Mouse (Mus musculus): ENCODE measurements around the gene Rpn2.

The Rpn2 gene

GRCm38 (mm10) chr2:157310963-157311637 lies 32.3 kb downstream of the Rpn2 start:
- no peak for DNase-seq (ENCODE audit: low read depth, low spot score)

- no peak for DNase-seq (ENCODE audit: low read depth, low spot score)
Observed at GRCm38 (mm10) chr2:157313718-157314117, 34.9 kb downstream of the Rpn2 start.

DNA sequence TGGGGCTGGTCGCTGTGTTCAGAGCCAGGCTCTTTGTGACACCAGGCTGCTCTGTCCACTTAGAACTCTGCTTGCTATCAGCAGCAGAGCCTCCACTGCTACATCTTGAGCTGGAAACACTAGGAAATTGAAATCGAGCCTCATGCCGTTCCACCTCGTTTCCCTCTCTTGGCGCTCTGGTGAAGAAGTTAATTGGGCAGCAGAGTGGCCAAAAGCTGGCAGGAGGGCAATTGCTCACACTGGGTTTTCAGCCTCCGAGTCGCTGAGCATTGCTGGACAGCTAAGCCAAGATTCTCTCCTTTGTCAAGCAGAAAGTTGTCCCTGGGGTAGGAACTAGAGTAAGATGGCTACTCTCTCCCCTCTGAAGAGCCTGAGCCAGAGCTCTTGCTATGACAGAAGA lies 35.5 kb downstream of the Rpn2 start:
- DNase-seq (ENCODE audit: low read depth, low spot score): no peak

GRCm38 (mm10) chr2:157315486-157315885 lies 36.7 kb downstream of the Rpn2 start:
- DNase-seq (ENCODE audit: low read depth, low spot score): no peak

DNA sequence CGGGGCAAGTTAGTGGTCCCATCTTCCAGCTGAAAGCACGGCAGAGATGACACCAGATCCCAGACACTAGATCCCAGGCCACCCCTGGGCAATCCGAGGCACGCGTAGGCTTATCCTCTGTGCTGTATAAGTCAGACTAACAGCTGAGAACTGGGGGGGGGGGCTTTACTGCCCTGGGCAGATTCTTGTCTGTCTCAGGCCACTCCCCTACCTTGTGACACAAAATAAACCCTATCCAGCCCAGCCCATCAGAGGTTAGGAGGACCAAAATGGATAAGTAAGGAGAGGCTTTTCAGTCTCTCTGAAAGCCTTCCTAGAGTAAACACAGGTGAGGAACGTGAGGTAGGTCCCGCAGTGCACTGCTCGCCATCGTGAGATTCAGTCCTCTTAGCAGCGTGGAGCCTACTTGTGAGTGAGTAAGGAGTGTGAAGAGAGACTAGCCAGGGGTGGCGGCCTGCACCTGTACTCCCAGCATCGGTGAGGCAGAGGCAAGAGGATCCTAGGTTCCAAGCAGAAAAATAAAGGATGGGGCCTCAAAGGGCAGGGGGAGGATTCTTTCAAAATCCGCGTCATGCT lies 37.6 kb downstream of the Rpn2 start:
- no peak for DNase-seq (ENCODE audit: low read depth, low spot score)

- DNase-seq (ENCODE audit: low read depth, low spot score): no peak
Observed at GRCm38 (mm10) chr2:157317220-157317619, 38.4 kb downstream of the Rpn2 start.

- DNase-seq (ENCODE audit: low read depth, low spot score): no peak
Observed at GRCm38 (mm10) chr2:157320135-157320534, 41.3 kb downstream of the Rpn2 start.

DNA sequence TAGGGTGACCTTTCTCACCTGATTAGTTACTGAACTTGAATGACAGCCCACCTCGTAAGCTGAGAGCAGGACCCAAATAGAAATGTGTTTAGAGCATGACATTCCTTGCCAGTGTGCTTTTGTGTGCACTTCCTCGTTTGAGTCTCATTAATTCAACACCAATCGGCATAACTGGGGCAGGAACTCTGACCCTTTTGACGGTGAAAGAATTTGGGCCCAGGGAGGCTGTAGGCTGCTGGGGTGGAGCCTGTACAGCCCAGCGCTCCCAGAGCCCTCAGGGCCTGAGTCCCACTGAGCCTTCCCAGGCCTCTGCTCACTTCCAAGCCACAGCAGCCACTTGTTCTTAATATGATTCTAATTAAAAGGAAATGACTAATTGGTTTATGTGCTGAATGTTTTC lies 42.1 kb downstream of the Rpn2 start:
- no peak for DNase-seq (ENCODE audit: low read depth, low spot score)

DNA sequence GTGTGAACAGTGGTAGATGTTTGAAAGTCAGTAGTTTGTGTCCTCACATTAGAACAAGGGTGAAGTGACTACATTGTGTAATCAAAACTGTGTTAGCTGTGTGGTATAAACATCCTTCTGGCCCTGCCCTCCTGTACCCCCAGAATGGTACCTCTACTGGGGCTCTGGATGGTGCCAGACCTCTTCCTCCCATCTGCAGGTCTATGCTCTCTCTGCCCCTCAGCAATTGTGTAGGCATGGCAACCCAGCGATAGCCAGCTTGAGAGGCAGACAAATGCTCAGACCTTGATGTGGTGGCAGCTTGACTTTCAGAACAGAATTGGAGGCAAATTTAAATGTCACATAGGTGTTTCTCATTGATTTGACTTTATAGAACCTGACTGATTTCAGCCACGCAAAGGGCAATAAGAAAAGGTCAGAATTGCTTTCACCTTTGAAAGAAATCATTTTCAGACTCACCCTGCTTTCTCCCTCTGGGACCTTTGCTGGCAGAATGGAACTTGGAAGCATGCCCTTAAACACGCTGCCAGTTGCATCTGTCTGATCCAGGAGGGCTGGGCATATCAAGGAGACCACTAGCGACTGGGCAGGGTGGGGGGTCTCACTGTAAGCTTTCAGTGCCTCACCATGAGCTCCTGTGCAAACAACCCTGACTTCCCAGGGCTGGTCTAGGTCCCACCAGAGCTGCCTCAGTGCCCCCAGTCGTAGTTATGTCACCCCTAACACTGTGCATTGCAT lies 43.4 kb downstream of the Rpn2 start:
- DNase-seq (ENCODE audit: low read depth, low spot score): no peak

- no peak for DNase-seq (ENCODE audit: low read depth, low spot score)
Observed at GRCm38 (mm10) chr2:157325238-157325637, 46.4 kb downstream of the Rpn2 start.

DNA sequence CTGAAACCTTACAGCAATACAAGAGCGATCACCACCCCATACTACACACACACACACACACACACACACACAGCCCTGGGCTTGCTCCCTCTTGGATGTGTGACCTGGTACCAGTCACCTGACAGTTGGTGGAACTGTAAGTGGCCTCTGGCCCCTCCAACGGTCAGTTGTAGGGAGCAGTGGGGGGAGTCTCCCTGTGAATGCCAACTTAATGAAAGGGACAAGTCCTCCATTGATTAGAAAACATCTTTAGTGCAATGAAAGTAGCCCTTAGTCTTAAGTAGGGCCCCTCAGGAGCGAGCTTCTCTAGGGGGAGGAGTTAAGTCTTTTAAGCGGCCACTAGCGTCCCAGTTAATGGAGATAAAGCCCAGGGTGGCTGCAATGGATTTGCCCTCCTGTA lies 49.3 kb downstream of the Rpn2 start:
- no peak for DNase-seq (ENCODE audit: low read depth, low spot score)

GRCm38 (mm10) chr2:157328570-157328969 lies 49.8 kb downstream of the Rpn2 start:
- DNase-seq (ENCODE audit: low read depth, low spot score): no peak

- DNase-seq (ENCODE audit: low read depth, low spot score): no peak
Observed at GRCm38 (mm10) chr2:157332059-157332458, 53.2 kb downstream of the Rpn2 start.

GRCm38 (mm10) chr2:157338663-157339062 lies 59.8 kb downstream of the Rpn2 start:
- DNase-seq (ENCODE audit: low read depth, low spot score): no peak

DNA sequence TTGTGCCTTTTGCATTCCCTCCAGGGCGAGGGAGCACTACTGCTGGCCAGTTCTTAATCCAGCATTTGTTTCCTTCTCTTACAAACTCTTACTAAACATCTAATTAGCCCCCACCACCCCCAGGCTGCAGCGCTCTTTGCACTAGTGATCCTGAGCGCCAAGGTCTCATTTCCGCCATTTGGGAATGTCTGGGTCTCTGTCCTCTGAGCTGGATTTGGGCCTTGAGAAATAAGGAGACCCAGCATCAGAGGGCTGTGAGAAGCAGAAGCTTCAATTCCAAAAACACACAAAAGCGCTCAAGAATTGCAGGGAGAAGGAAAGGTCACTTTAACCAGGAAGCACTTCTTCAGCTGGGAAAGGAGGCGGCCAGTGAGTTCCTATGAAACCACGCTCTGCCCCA lies 60.7 kb downstream of the Rpn2 start:
- DNase-seq (ENCODE audit: low read depth, low spot score): no peak

DNA sequence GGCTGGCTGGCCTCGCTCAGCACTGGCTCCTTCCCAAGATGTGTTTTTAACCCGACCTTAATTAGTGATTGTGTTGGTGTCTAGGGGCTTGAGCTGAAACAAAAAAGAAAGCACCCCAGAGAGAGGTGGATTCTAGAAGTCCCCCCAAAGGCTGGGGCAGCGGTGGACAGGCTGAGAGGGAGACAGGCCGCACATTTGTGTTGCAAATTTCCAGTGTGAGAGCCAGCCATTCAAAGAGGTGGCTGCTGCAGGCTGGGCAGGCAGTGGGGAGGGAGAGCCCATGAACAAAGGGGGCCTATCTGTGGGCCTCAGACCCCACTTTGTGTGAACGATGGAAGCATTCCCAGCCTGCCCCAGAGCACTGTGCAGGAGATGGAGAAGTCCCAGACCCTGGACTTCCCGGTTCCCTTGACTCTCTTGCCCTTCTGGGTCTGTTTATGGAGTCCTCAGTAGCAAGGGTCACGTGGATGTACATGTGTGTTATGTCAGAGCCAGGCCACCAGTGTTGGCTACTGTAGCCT lies 61.5 kb downstream of the Rpn2 start:
- peak; percentile 49 for DNase-seq (ENCODE audit: low read depth, low spot score)

DNA sequence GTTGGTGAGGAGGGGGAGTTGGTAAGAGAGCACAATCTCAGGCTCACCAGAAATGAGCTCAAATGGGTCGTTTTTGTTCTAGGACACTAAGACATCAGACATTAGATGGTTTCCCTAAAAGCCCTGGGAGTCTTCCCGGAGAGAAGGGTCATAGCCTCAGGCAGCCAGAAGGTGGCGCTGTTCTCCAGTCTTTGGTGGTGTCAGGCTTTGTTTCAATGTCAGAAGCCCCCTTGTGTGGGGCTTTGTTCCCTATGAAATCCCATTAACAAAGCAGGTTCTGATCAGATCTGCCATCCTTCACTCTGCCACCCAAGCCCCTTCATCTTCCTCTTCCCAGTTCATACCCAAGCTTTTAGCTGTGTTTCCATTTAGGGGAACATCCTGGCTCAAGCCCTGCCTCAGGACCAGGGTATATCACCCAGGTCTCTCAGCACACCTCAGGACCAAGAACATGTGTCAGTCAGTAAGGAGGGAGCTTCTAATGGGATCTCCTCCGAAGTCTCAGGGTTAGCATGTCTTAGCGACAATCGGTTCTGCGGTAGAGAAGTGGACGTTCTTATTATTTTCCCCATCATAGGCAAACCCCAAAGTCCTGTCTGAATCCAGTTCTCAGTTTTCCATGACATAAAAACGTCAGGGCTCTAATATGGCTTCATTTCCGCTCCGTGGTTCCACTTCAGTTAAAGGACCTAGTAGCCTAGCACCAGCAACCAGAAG lies 62.9 kb downstream of the Rpn2 start:
- peak; percentile 21 for DNase-seq (ENCODE audit: low read depth, low spot score)

- no peak for DNase-seq (ENCODE audit: low read depth, low spot score)
Observed at GRCm38 (mm10) chr2:157342328-157342926, 63.6 kb downstream of the Rpn2 start.

DNA sequence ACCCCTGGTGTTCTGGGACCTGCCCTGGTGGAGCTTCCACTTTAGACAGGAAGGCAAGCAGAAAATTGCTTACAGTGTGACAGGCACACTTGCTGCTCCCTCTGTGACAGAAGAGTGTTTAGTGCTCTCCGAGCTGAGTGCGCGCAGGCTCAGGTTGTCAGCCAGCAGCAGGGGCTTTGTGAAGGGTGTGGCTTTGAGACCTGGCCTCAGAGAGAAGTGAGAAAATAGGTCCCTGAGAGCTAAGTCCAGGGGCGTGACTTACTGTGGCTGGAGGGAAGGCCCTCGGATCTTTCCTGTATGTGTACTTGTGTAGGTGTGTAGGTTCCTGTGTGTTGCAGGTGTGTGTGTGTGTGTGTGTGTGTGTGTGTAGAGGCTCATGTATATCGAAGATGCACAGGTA lies 64.5 kb downstream of the Rpn2 start:
- no peak for DNase-seq (ENCODE audit: low read depth, low spot score)

DNA sequence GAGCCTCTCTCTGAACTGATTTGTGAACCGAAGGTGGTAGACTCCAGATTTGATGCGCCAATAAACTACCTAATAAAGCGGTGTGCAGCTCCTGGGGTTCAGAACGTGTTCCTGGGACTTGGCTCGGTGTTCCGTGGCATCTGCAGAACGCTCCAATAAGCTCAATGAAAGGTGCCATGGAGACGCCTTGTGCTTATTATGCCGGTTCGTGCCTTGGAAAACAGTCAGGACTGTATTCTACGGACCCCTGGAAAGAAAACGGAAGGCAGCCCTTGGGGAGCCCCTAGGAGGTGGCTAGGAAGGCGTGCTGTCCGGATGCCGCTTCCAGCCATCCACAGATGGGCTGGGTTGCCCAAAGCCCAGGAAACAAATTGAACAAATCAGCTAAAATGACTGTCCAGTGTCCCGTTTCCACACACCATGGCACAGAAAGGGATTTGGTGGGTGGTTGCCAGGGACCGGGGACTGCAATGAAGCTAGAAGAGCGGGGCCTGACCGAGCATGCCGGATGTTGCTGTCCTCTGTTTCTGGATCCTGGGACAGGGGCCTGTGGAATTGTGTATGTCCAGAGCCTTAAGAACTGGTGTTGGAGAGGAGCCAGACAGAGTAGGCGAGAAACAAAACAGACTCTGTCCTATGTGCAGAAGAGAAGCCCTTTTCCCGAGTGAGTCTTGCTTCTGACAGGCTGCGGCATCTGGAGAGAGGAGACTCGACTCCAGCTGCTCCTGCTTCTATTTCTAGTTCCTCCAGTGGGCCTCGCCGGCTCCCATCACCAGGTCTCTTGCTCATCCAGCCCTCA lies 68.7 kb downstream of the Rpn2 start, which contains the start of gene Ghrh:
Gene Ghrh (minus strand): TSS at position 146 of the 799 bp plus-strand sequence.
- DNase-seq (ENCODE audit: low read depth, low spot score): peak; percentile 61

All from telencephalon, adult 2 months (tissue).